Comparison of ENCODE assay signal across 29 mouse cellular contexts in the genomic region with DNA sequence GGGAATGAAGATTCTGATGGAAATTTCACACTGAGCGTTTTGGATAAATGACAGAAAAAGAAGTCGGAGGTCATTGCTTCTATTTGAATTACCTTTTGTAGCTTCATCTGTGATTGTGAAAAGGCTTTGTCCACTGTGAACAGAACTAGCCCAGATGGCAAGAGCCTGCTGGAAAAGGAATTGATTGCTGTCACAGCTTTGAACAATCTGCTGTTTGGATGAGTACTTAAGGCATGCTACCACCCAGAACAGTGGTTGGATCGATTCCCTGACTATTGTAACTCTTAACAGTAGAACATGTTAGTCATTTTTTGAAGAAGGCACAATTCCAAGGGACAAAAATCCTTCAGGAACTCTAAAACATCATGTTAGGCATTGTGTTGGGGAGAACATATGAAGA. TPM values are rescaled to one million over a fixed set of nuclear protein-coding genes. Genes with fewer than 3 reads are reported as not detected.
DNase-seq lines count a peak whose midpoint lies in the region; ATAC-seq and TF ChIP-seq lines count a peak whose summit lies in the region.
"Had no signal": no experiment of that assay in that cellular context is flagged by ENCODE, and none has a peak within 500 bp of the region (broad histone marks: within the 10 kb centered on the region; RNA-seq: fewer than 3 reads in every experiment).

No protein-coding gene starts in this region.

- no peaks in the 10 kb centered on the region for H3K27me3 ChIP-seq in cerebellum, adult 2 months (ENCODE audit: control insufficient read depth, insufficient read depth, low read length)
- no peaks in the 10 kb centered on the region for H3K27me3 ChIP-seq in forebrain, embryonic 16.5 days (replicated peaks; ENCODE audit: control insufficient read depth, insufficient read depth, low read length)
- peaks cover 3% of the 10 kb centered on the region for H3K27me3 ChIP-seq in forebrain, embryonic 13.5 days

- TF ChIP-seq POLR2A in cerebellum, adult 2 months (IDR thresholded peaks at IDR 0.05; ENCODE audit: borderline replicate concordance, insufficient read depth, low read length) = no peak

- WGBS in cerebellum, adult 2 months = 42% methylated on average over 3 of the region's 3 CpGs
- 63% methylated on average over 3 of the region's 3 CpGs for WGBS in forebrain, embryonic 16.5 days
- 59% methylated on average over 3 of the region's 3 CpGs for WGBS in forebrain, embryonic 13.5 days

- peak; percentile 2 to 4 for DNase-seq in cerebellum, postnatal 10 days
- DNase-seq in cerebellum, adult 2 months = no peak
- DNase-seq in layer of hippocampus, adult 11-12 months (ENCODE audit: low spot score) = peak; percentile 56
- DNase-seq in layer of hippocampus, adult 8-10 months (ENCODE audit: low spot score in 2 of 2) = peak; percentile 48 to 73
- peak; percentile 44 to 64 for DNase-seq in layer of hippocampus, postnatal 36 days
- DNase-seq in retina, embryonic 14.5 days (ENCODE audit: low spot score) = no peak
- DNase-seq: adrenal gland, postnatal 10 days; adrenal gland, postnatal 36 days; cerebellum, adult 11-12 months; cerebellum, adult 9-10 months; cerebellum, postnatal 25 days; gastrocnemius, postnatal 25 days; heart, adult 18-20 months; heart, postnatal 14 days; heart, postnatal 4 days had no signal

- TF ChIP-seq CTCF in cerebellum, adult 2 months (IDR thresholded peaks at IDR 0.05; ENCODE audit: borderline replicate concordance, insufficient read depth, low read depth, low read length) = no peak

- no peaks in the 10 kb centered on the region for H3K4me1 ChIP-seq in cerebellum, adult 2 months (ENCODE audit: control insufficient read depth, insufficient read depth, low read length)
- 0 out of 2 replicates have a peak, but pooled peaks cover 3% of the 10 kb centered on the region for H3K4me1 ChIP-seq in forebrain, embryonic 16.5 days (replicated peaks; ENCODE audit: control insufficient read depth, insufficient read depth, low read length)
- 0 out of 2 replicates have a peak, but pooled peaks cover 3% of the 10 kb centered on the region for H3K4me1 ChIP-seq in forebrain, embryonic 13.5 days
- H3K4me1 ChIP-seq: embryonic facial prominence, embryonic 12.5 days; embryonic facial prominence, embryonic 15.5 days; forebrain, embryonic 12.5 days; heart, embryonic 12.5 days; heart, embryonic 15.5 days had no signal

- H3K4me3 ChIP-seq in cerebellum, adult 2 months (replicated peaks; ENCODE audit: insufficient read depth, low read depth, low read length) = no peak overlapping the region
- H3K4me3 ChIP-seq in forebrain, embryonic 16.5 days (replicated peaks; ENCODE audit: low read length) = no peak overlapping the region
- H3K4me3 ChIP-seq in forebrain, embryonic 13.5 days = no peak overlapping the region
- H3K4me3 ChIP-seq: embryonic facial prominence, embryonic 12.5 days; embryonic facial prominence, embryonic 15.5 days; forebrain, embryonic 12.5 days; heart, embryonic 12.5 days; heart, embryonic 15.5 days had no signal

- H3K9me3 ChIP-seq in forebrain, embryonic 16.5 days (ENCODE audit: control insufficient read depth, low read length) = no peaks in the 10 kb centered on the region
- H3K9me3 ChIP-seq in forebrain, embryonic 13.5 days (replicated peaks) = no peaks in the 10 kb centered on the region
- H3K9me3 ChIP-seq: embryonic facial prominence, embryonic 12.5 days; embryonic facial prominence, embryonic 15.5 days; forebrain, embryonic 12.5 days; heart, embryonic 12.5 days; heart, embryonic 15.5 days had no signal

- H3K4me2 ChIP-seq in forebrain, embryonic 16.5 days (ENCODE audit: low read length) = no peak overlapping the region
- no peak overlapping the region for H3K4me2 ChIP-seq in forebrain, embryonic 13.5 days
- H3K4me2 ChIP-seq: embryonic facial prominence, embryonic 12.5 days; embryonic facial prominence, embryonic 15.5 days; forebrain, embryonic 12.5 days; heart, embryonic 12.5 days; heart, embryonic 15.5 days; hindbrain, embryonic 14.5 days had no signal

- H3K36me3 ChIP-seq in forebrain, embryonic 16.5 days (ENCODE audit: control insufficient read depth, insufficient read depth) = no peaks in the 10 kb centered on the region
- no peaks in the 10 kb centered on the region for H3K36me3 ChIP-seq in forebrain, embryonic 13.5 days (ENCODE audit: poor library complexity, severe bottlenecking)
- H3K36me3 ChIP-seq: embryonic facial prominence, embryonic 12.5 days; embryonic facial prominence, embryonic 15.5 days; forebrain, embryonic 12.5 days; heart, embryonic 12.5 days; heart, embryonic 15.5 days had no signal

- no peak overlapping the region for H3K27ac ChIP-seq in cerebellum, adult 2 months (ENCODE audit: insufficient read depth, low read length)
- H3K27ac ChIP-seq in forebrain, embryonic 16.5 days (ENCODE audit: low read length) = no peak overlapping the region
- no peak overlapping the region for H3K27ac ChIP-seq in forebrain, embryonic 13.5 days
- H3K27ac ChIP-seq: embryonic facial prominence, embryonic 12.5 days; embryonic facial prominence, embryonic 15.5 days; forebrain, embryonic 12.5 days; heart, embryonic 15.5 days; hindbrain, embryonic 14.5 days; hindbrain, postnatal 0 days had no signal

- no peak for ATAC-seq in forebrain, embryonic 16.5 days
- no peak for ATAC-seq in forebrain, embryonic 13.5 days
- ATAC-seq: activated CD4-positive, CD25-positive, alpha-beta regulatory T cell, adult 4 months; hindbrain, postnatal 0 days; inflammation-experienced regulatory T-cells, adult 6 months had no signal

- no peak overlapping the region for H3K9ac ChIP-seq in forebrain, embryonic 16.5 days (replicated peaks; ENCODE audit: low read depth, low read length)
- H3K9ac ChIP-seq in forebrain, embryonic 13.5 days = no peak overlapping the region
- H3K9ac ChIP-seq: embryonic facial prominence, embryonic 12.5 days; embryonic facial prominence, embryonic 15.5 days; forebrain, embryonic 12.5 days; heart, embryonic 12.5 days; heart, embryonic 15.5 days; hindbrain, embryonic 14.5 days had no signal

RNA-seq across cellular contexts. Expression of a gene that starts 8.1 kb away (rescaled TPM):
- polyA plus RNA-seq in cerebellum, adult 2 months (2012; rRNA removed) = 2.7 and 3.9 TPM in 2 replicates
- total RNA-seq in layer of hippocampus, adult 8-10 months (2022) = 10 to 100 TPM; 22.7 to 39.0 (median 31.3) TPM
- total RNA-seq in layer of hippocampus, postnatal 36 days (2021) = 10 to 100 TPM; 43.7 to 45.1 TPM
- polyA plus RNA-seq in forebrain, embryonic 16.5 days (2015; fragmentation: Nextera tagmentation; extraction: Ambion mirVana) = 1.7 and 2.9 TPM in 2 replicates
- polyA plus RNA-seq in forebrain, embryonic 13.5 days (2015; fragmentation: Nextera tagmentation; extraction: Ambion mirVana) = 0.28 and 0.35 TPM in 2 replicates
- total RNA-seq: adrenal gland, postnatal 10 days; adrenal gland, postnatal 36 days; common myeloid progenitor, adult 5-6 weeks; ES-E14; gastrocnemius, adult 8-10 months; gastrocnemius, postnatal 25 days; heart, adult 18-20 months; heart, postnatal 14 days; heart, postnatal 4 days had no signal
- polyA plus RNA-seq: activated CD4-positive, CD25-positive, alpha-beta regulatory T cell, adult 4 months; heart, embryonic 12.5 days; heart, embryonic 15.5 days; inflammation-experienced regulatory T-cells, adult 6 months had no signal

Comparison
In these comparisons a context has a peak if more than half of its experiments do, and no peak if none do; other contexts are left out.
1. DNase-seq: peak in cerebellum, postnatal 10 days (2 of 2), layer of hippocampus, adult 11-12 months (single experiment), layer of hippocampus, adult 8-10 months (2 of 2) and layer of hippocampus, postnatal 36 days (2 of 2); none in cerebellum, adult 2 months (0 of 2) and retina, embryonic 14.5 days (single experiment).